Mouse (Mus musculus) lung, postnatal 0 days (tissue): ENCODE measurements at regions not wholly inside any gene's neighbourhood (a gene's known extent, or its start where the extent isn't known, plus 50 kb on each side); places are given as distances from the start of the nearest gene placed in this dataset.

Experiments used
- CTCF ChIP-seq: IDR thresholded peaks from 2 replicates; pipeline ENCODE4 v1.5.1; 2016; ENCODE audit warnings: antibody characterized with exemption, mild to moderate bottlenecking
- EP300 ChIP-seq: IDR thresholded peaks from 2 replicates; pipeline ENCODE4 v1.6.1; 2016; ENCODE audit warnings: antibody characterized with exemption, mild to moderate bottlenecking, control low read depth

DNA sequence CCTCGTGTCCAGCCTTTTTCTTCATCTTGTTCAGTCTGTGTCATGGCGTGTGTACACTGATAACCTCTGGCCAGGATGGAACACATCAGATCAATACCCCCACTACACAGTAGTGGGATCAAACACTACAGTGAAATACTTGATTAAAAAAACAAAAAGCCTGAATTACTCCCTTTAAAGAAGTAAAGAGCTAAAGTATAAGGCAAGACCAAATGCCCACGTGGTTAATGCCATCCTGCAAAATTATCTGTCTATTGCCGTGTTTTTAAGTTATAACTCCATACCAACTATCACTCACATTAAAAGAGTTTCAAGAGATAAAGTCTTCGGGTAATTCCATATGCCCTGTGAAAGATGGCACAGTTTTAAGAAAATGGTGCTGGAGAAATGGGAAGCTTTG is 198.6 kb upstream of the Hnrnpa3 start:
- TF ChIP-seq CTCF = no peak
- no peak for TF ChIP-seq EP300
